Mouse (Mus musculus): ENCODE measurements at regions not wholly inside any gene's neighbourhood (a gene's known extent, or its start where the extent isn't known, plus 50 kb on each side); places are given as distances from the start of the nearest gene placed in this dataset.

DNA sequence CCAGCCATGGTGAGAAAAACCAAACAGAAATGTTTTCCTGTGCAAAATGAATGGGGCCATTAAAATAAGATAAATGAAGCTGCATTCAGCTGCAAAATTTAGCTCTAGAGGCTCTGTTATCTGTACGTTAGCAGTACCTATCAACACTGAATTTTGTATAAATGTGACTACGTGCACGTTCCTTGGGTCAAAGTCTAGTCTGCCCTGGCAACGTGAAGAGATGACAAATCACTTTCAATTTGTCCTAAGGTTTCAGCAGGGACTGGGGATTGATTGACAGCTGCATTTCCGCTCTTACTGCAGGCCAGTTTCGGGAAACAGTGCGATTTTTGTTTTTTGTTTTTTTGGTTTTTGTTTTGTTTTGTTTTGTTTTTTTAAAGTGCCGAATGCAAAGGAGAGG is 246.1 kb upstream of the Fn1 start:
- TF ChIP-seq POLR2A (IDR thresholded peaks at IDR 0.05; ENCODE audit: borderline replicate concordance, extremely low read depth, low read depth, low read length), result no peak
- TF ChIP-seq CTCF (IDR thresholded peaks at IDR 0.05; ENCODE audit: insufficient read depth, low read length), result no peak

Data from lung, adult 2 months (tissue).